Mouse (Mus musculus): ENCODE measurements around the gene Rasef.
"Not testable (repeated sequence)": the region's sequence is repeated elsewhere in the genome, so short reads cannot be mapped to it uniquely, and the experiment has no call there.

GRCm38 (mm10) chr4:73668054-73668453, 122.7 kb downstream of the Rasef start, which contains the start of gene Gm11239:
- TF ChIP-seq CTCF (IDR thresholded peaks at IDR 0.05; ENCODE audit: borderline replicate concordance, control insufficient read depth, extremely low read depth, insufficient read depth, low read length, poor library complexity); POLR2A (IDR thresholded peaks at IDR 0.05; ENCODE audit: control insufficient read depth, extremely low read depth, insufficient read depth, low read length, poor library complexity): not testable (repeated sequence)
